Mouse (Mus musculus): ENCODE data around the gene Prr19.

Gene Prr19

GRCm38 (mm10) chr7:25275555-25276298 is 25.5 kb upstream of the Prr19 start:
- no peak for DNase-seq (ENCODE audit: low read depth in 1 of 2, low spot score in 2 of 2)

- no peak for DNase-seq (ENCODE audit: low read depth in 1 of 2, low spot score in 2 of 2)
These were observed 23.8 kb upstream of the Prr19 start for GRCm38 (mm10) chr7:25277405-25277804.

- no peak for DNase-seq (ENCODE audit: low read depth in 1 of 2, low spot score in 2 of 2)
These were observed 23.2 kb upstream of the Prr19 start for GRCm38 (mm10) chr7:25277998-25278340.

GRCm38 (mm10) chr7:25278341-25279075 is 22.7 kb upstream of the Prr19 start:
- DNase-seq (ENCODE audit: low read depth in 1 of 2, low spot score in 2 of 2) = peak in 1 of 2 experiments; percentile 46

- DNase-seq (ENCODE audit: low read depth in 1 of 2, low spot score in 2 of 2) = peak; percentile 68 to 82
These were observed 21.9 kb upstream of the Prr19 start for GRCm38 (mm10) chr7:25279076-25279860.

- no peak for DNase-seq (ENCODE audit: low read depth in 1 of 2, low spot score in 2 of 2)
These were observed 21.1 kb upstream of the Prr19 start for GRCm38 (mm10) chr7:25279861-25280791.

- no peak for DNase-seq (ENCODE audit: low read depth in 1 of 2, low spot score in 2 of 2)
These were observed 20.0 kb upstream of the Prr19 start for GRCm38 (mm10) chr7:25281166-25281733.

- DNase-seq (ENCODE audit: low read depth in 1 of 2, low spot score in 2 of 2) = peak; percentile 90 to 95
These were observed 19.2 kb upstream of the Prr19 start for GRCm38 (mm10) chr7:25281734-25282601.

- peak in 1 of 2 experiments; percentile 46 for DNase-seq (ENCODE audit: low read depth in 1 of 2, low spot score in 2 of 2)
These were observed 18.4 kb upstream of the Prr19 start for GRCm38 (mm10) chr7:25282731-25283211.

- DNase-seq (ENCODE audit: low read depth in 1 of 2, low spot score in 2 of 2) = peak in 1 of 2 experiments; percentile 49
These were observed 17.6 kb upstream of the Prr19 start for GRCm38 (mm10) chr7:25283637-25284036.

GRCm38 (mm10) chr7:25284171-25284570 is 17.0 kb upstream of the Prr19 start:
- no peak for DNase-seq (ENCODE audit: low read depth in 1 of 2, low spot score in 2 of 2)

GRCm38 (mm10) chr7:25284766-25285165 is 16.4 kb upstream of the Prr19 start:
- no peak for DNase-seq (ENCODE audit: low read depth in 1 of 2, low spot score in 2 of 2)

GRCm38 (mm10) chr7:25285511-25286238 is 15.5 kb upstream of the Prr19 start:
- DNase-seq (ENCODE audit: low read depth in 1 of 2, low spot score in 2 of 2) = no peak

GRCm38 (mm10) chr7:25286989-25287388 is 14.2 kb upstream of the Prr19 start:
- no peak for DNase-seq (ENCODE audit: low read depth in 1 of 2, low spot score in 2 of 2)

- DNase-seq (ENCODE audit: low read depth in 1 of 2, low spot score in 2 of 2) = no peak
These were observed 13.2 kb upstream of the Prr19 start for GRCm38 (mm10) chr7:25288011-25288410.

- DNase-seq (ENCODE audit: low read depth in 1 of 2, low spot score in 2 of 2) = no peak
These were observed 12.5 kb upstream of the Prr19 start for GRCm38 (mm10) chr7:25288721-25289120.

GRCm38 (mm10) chr7:25289925-25290324 is 11.3 kb upstream of the Prr19 start:
- DNase-seq (ENCODE audit: low read depth in 1 of 2, low spot score in 2 of 2) = no peak

GRCm38 (mm10) chr7:25290463-25290862 is 10.7 kb upstream of the Prr19 start:
- DNase-seq (ENCODE audit: low read depth in 1 of 2, low spot score in 2 of 2) = no peak

GRCm38 (mm10) chr7:25290911-25291310 is 10.3 kb upstream of the Prr19 start:
- DNase-seq (ENCODE audit: low read depth in 1 of 2, low spot score in 2 of 2) = no peak

Data from monocyte, adult 2 months (primary cell).